Mouse (Mus musculus) embryonic facial prominence, embryonic 13.5 days (tissue): ENCODE results near the gene Fnbp1. TPM values are rescaled to one million over a fixed set of nuclear protein-coding genes. Genes with fewer than 3 reads are reported as not detected.
"Not testable (repeated sequence)": the region's sequence is repeated elsewhere in the genome, so short reads cannot be mapped to it uniquely, and the experiment has no call there.

Experiments
- ATAC-seq: fragments of 200-750 bp; cut with Nextera tagmentation; 2 replicates; pipeline ENCODE4 v1.8.0; 2017; ENCODE audit warnings: low read depth; ENCODE audit not compliant: insufficient number of reproducible peaks, insufficient read depth, low FRiP score, low TSS enrichment
- H3K27ac ChIP-seq: fragments of 300-500 bp; sonication (generic); 2 replicates; pipeline ENCODE4 v1.5.1; 2015; ENCODE audit warnings: moderate library complexity, mild to moderate bottlenecking, inconsistent platforms
- H3K27me3 ChIP-seq: fragments of 300-500 bp; sonication (generic); 2 replicates; pipeline ENCODE4 v1.6.1; 2015; ENCODE audit warnings: mild to moderate bottlenecking, inconsistent platforms
- H3K36me3 ChIP-seq: fragments of 300-500 bp; sonication (generic); 2 replicates; pipeline ENCODE4 v1.6.1; 2015; ENCODE audit warnings: mild to moderate bottlenecking, inconsistent platforms
- H3K4me1 ChIP-seq: fragments of 300-500 bp; sonication (generic); 2 replicates; pipeline ENCODE4 v1.6.1; 2015; ENCODE audit warnings: inconsistent platforms
- H3K4me2 ChIP-seq: fragments of 300-500 bp; sonication (generic); 2 replicates; pipeline ENCODE4 v1.6.1; 2015; ENCODE audit warnings: moderate library complexity, mild to moderate bottlenecking, inconsistent platforms
- H3K4me3 ChIP-seq: fragments of 300-500 bp; sonication (generic); 2 replicates; pipeline ENCODE4 v1.5.1; 2015; ENCODE audit warnings: mild to moderate bottlenecking, inconsistent platforms
- H3K9ac ChIP-seq: fragments of 300-500 bp; sonication (generic); 2 replicates; pipeline ENCODE4 v1.6.1; 2015; ENCODE audit warnings: mild to moderate bottlenecking, inconsistent platforms
- H3K9me3 ChIP-seq: fragments of 300-500 bp; sonication (generic); 2 replicates; pipeline ENCODE4 v1.6.1; 2016; ENCODE audit warnings: inconsistent platforms
- WGBS: fragments of 180-500 bp; shearing (Covaris S2); methylation state at CpG from one replicate; pipeline ENCODE4 v1.1.7; 2015; ENCODE audit warnings: mixed read lengths; 5-methylcytosine and 5-hydroxymethylcytosine counted together
- polyA plus RNA-seq: library from polyadenylated mRNA; unstranded; fragments of >200 nt; fragmentation: Nextera tagmentation; extraction: Ambion mirVana; gene quantifications from 2 replicates; pipeline ENCODE4 v1.2.1, GENCODE M21; 2015

Gene Fnbp1
- polyA plus RNA-seq, 1 experiment from 2014 or later, result 29.4 TPM

- peaks cover 75% of the 10 kb centered on the region for H3K36me3 ChIP-seq
- peaks cover 17% of the 10 kb centered on the region for H3K4me1 ChIP-seq
- WGBS, result 84% methylated on average over 10 of the region's 10 CpGs
- H3K4me3 ChIP-seq, result no peak overlapping the region
- H3K9ac ChIP-seq, result no peak overlapping the region
- H3K27ac ChIP-seq, result no peak overlapping the region
- ATAC-seq, result no peak
- no peak overlapping the region for H3K4me2 ChIP-seq
- no peaks in the 10 kb centered on the region for H3K9me3 ChIP-seq
- no peaks in the 10 kb centered on the region for H3K27me3 ChIP-seq
Observed at GRCm38 (mm10) chr2:31169001-31169400, 27.2 kb upstream of the Fnbp1 start.

GRCm38 (mm10) chr2:31167571-31167970 lies 25.8 kb upstream of the Fnbp1 start:
- peaks cover 60% of the 10 kb centered on the region for H3K36me3 ChIP-seq
- H3K4me2 ChIP-seq, H3K4me3 ChIP-seq, H3K9me3 ChIP-seq, H3K27ac ChIP-seq, ATAC-seq, H3K27me3 ChIP-seq, H3K9ac ChIP-seq: not testable (repeated sequence)
- 93% methylated on average over 2 of the region's 2 CpGs for WGBS
- H3K4me1 ChIP-seq, result peaks cover 19% of the 10 kb centered on the region

GRCm38 (mm10) chr2:31165529-31165928 lies 23.7 kb upstream of the Fnbp1 start:
- no peaks in the 10 kb centered on the region for H3K9me3 ChIP-seq
- peaks cover 41% of the 10 kb centered on the region for H3K36me3 ChIP-seq
- 43% methylated on average over 4 of the region's 4 CpGs for WGBS
- no peaks in the 10 kb centered on the region for H3K27me3 ChIP-seq
- peak overlapping the region; percentile 51; the same call in 1 of the 2 replicates for H3K9ac ChIP-seq
- peaks cover 19% of the 10 kb centered on the region for H3K4me1 ChIP-seq
- H3K27ac ChIP-seq, result peak overlapping the region; percentile 79
- H3K4me3 ChIP-seq, result no peak overlapping the region
- no peak overlapping the region for H3K4me2 ChIP-seq
- no peak for ATAC-seq

GRCm38 (mm10) chr2:31164841-31165455 lies 23.1 kb upstream of the Fnbp1 start:
- Histone ChIP-seq H3K27ac (peak overlapping the region; percentile 79), H3K36me3 (peaks cover 41% of the 10 kb centered on the region), H3K4me2 (peak overlapping the region; percentile 11; the same call in 1 of the 2 replicates), H3K9me3 (no peaks in the 10 kb centered on the region), H3K4me3 (no peak overlapping the region), H3K27me3 (no peaks in the 10 kb centered on the region), H3K9ac (peak overlapping the region; percentile 51; the same call in 1 of the 2 replicates), H3K4me1 (peaks cover 19% of the 10 kb centered on the region)
- WGBS, result 33% methylated on average over 5 of the region's 5 CpGs
- ATAC-seq, result no peak

GRCm38 (mm10) chr2:31163361-31164118 lies 21.7 kb upstream of the Fnbp1 start:
- no peak overlapping the region for H3K4me2 ChIP-seq
- peak; percentile 68 for ATAC-seq
- peak overlapping the region; percentile 79 for H3K27ac ChIP-seq
- H3K9me3 ChIP-seq, result no peaks in the 10 kb centered on the region
- no peak overlapping the region for H3K4me3 ChIP-seq
- peak overlapping the region; percentile 40; the same call in 1 of the 2 replicates for H3K9ac ChIP-seq
- no peaks in the 10 kb centered on the region for H3K27me3 ChIP-seq
- peaks cover 19% of the 10 kb centered on the region for H3K4me1 ChIP-seq
- H3K36me3 ChIP-seq, result peaks cover 27% of the 10 kb centered on the region
- 71% methylated on average over 11 of the region's 11 CpGs for WGBS

GRCm38 (mm10) chr2:31161620-31162019 lies 19.8 kb upstream of the Fnbp1 start:
- no peak overlapping the region for H3K27ac ChIP-seq
- H3K36me3 ChIP-seq, result peaks cover 9% of the 10 kb centered on the region
- no peak overlapping the region for H3K9ac ChIP-seq
- 87% methylated on average over 4 of the region's 4 CpGs for WGBS
- H3K9me3 ChIP-seq, result no peaks in the 10 kb centered on the region
- ATAC-seq, result no peak
- H3K27me3 ChIP-seq, result no peaks in the 10 kb centered on the region
- H3K4me1 ChIP-seq, result peaks cover 19% of the 10 kb centered on the region
- H3K4me3 ChIP-seq, result no peak overlapping the region
- no peak overlapping the region for H3K4me2 ChIP-seq

- Histone ChIP-seq H3K9ac (no peak overlapping the region), H3K36me3 (peaks cover 6% of the 10 kb centered on the region), H3K4me1 (peaks cover 15% of the 10 kb centered on the region), H3K4me2 (no peak overlapping the region), H3K27me3 (no peaks in the 10 kb centered on the region), H3K9me3 (no peaks in the 10 kb centered on the region), H3K27ac (no peak overlapping the region), H3K4me3 (no peak overlapping the region)
- WGBS, result 93% methylated on average over 10 of the region's 10 CpGs
- ATAC-seq, result no peak
Observed at GRCm38 (mm10) chr2:31160147-31160920, 18.5 kb upstream of the Fnbp1 start.

GRCm38 (mm10) chr2:31156846-31157245 lies 15.0 kb upstream of the Fnbp1 start:
- WGBS, result 87% methylated on average over 3 of the region's 3 CpGs
- Histone ChIP-seq H3K36me3 (peaks cover 6% of the 10 kb centered on the region), H3K27ac (no peak overlapping the region), H3K4me3 (no peak overlapping the region), H3K27me3 (no peaks in the 10 kb centered on the region), H3K9ac (no peak overlapping the region), H3K9me3 (no peaks in the 10 kb centered on the region), H3K4me2 (no peak overlapping the region), H3K4me1 (peaks cover 13% of the 10 kb centered on the region)
- no peak for ATAC-seq

GRCm38 (mm10) chr2:31151892-31152812 lies 10.3 kb upstream of the Fnbp1 start, which contains the start of gene Gpr107:
Gpr107 (plus strand) TSS chr2:31152316.
- peak within 1 kb of the TSS; percentile 74 for H3K4me2 ChIP-seq
- peaks cover 30% of the 10 kb centered on the region for H3K36me3 ChIP-seq
- peak within 1 kb of the TSS; percentile 99 for H3K4me3 ChIP-seq

GRCm38 (mm10) chr2:31150762-31151161 lies 9.0 kb upstream of the Fnbp1 start:
- H3K4me1 ChIP-seq, result peaks cover 16% of the 10 kb centered on the region
- H3K27me3 ChIP-seq, result no peaks in the 10 kb centered on the region
- no peaks in the 10 kb centered on the region for H3K9me3 ChIP-seq
- no peak overlapping the region for H3K9ac ChIP-seq
- no peak for ATAC-seq
- peaks cover 42% of the 10 kb centered on the region for H3K36me3 ChIP-seq
- no peak overlapping the region for H3K4me2 ChIP-seq
- H3K4me3 ChIP-seq, result 0 out of 2 replicates have a peak overlapping the region, but pooled peaks have one; percentile 99
- H3K27ac ChIP-seq, result no peak overlapping the region

More at GRCm38 (mm10) chr2:31151892-31152812, 10.3 kb upstream of the Fnbp1 start, which contains the start of gene Gpr107:
- 0 out of 2 replicates have a peak, but pooled peaks have one; percentile 59 for ATAC-seq
- Histone ChIP-seq H3K27ac (peak within 1 kb of the TSS; percentile 74; the same call in 1 of the 2 replicates), H3K4me1 (peaks cover 16% of the 10 kb centered on the region), H3K9me3 (no peaks in the 10 kb centered on the region), H3K9ac (peak within 1 kb of the TSS; percentile 91), H3K27me3 (no peaks in the 10 kb centered on the region)
- WGBS, result under 1% methylated on average over 52 of the region's 53 CpGs
